Mouse (Mus musculus) intestine, postnatal 0 days (tissue): ENCODE results near the gene Dnhd1. TPM values are rescaled to one million over a fixed set of nuclear protein-coding genes. Genes with fewer than 3 reads are reported as not detected.
A peak's percentile ranks its signal among the peaks of the same experiment; 100 is the strongest.

Experiments
- ATAC-seq: fragments of 200-750 bp; cut with Nextera tagmentation; 2 replicates; pipeline ENCODE4 v1.8.0; 2017; ENCODE audit warnings: mild to moderate bottlenecking, moderate TSS enrichment, moderate library complexity
- H3K27ac ChIP-seq: fragments of 300-500 bp; sonication (generic); 2 replicates; pipeline ENCODE4 v1.5.1; 2014; ENCODE audit warnings: mild to moderate bottlenecking, low read depth, low read length, moderate library complexity
- H3K27me3 ChIP-seq: fragments of 300-500 bp; sonication (generic); replicated peaks from 2 replicates; pipeline ENCODE4 v1.6.1; 2014; ENCODE audit warnings: low read length, mixed read lengths; ENCODE audit not compliant: control insufficient read depth, insufficient read depth
- H3K36me3 ChIP-seq: fragments of 300-500 bp; sonication (generic); 2 replicates; pipeline ENCODE4 v1.6.1; 2014; ENCODE audit warnings: mild to moderate bottlenecking, moderate library complexity; ENCODE audit not compliant: control insufficient read depth, insufficient read depth
- H3K4me1 ChIP-seq: fragments of 300-500 bp; sonication (generic); replicated peaks from 2 replicates; pipeline ENCODE4 v1.6.1; 2014; ENCODE audit warnings: antibody characterized with exemption, low read length, mixed read lengths; ENCODE audit not compliant: control insufficient read depth, insufficient read depth
- H3K4me2 ChIP-seq: fragments of 300-500 bp; sonication (generic); replicated peaks from 2 replicates; pipeline ENCODE4 v1.6.1; 2014; ENCODE audit warnings: low read depth, mild to moderate bottlenecking, moderate library complexity
- H3K4me3 ChIP-seq: fragments of 300-500 bp; sonication (generic); 2 replicates; pipeline ENCODE4 v1.5.1; 2014; ENCODE audit warnings: low read depth, low read length
- H3K9ac ChIP-seq: fragments of 300-500 bp; sonication (generic); 2 replicates; pipeline ENCODE4 v1.6.1; 2014; ENCODE audit warnings: mild to moderate bottlenecking, low read depth, low read length
- H3K9me3 ChIP-seq: fragments of 300-500 bp; sonication (generic); 2 replicates; pipeline ENCODE4 v1.6.1; 2016; ENCODE audit warnings: mixed run types; ENCODE audit not compliant: control insufficient read depth
- CTCF ChIP-seq: sonication (generic); IDR thresholded peaks from 2 replicates; pipeline ENCODE4 v1.5.1; 2016; ENCODE audit warnings: low read depth, mild to moderate bottlenecking, control low read depth, antibody characterized with exemption, moderate library complexity
- WGBS: fragments of 180-500 bp; shearing (Covaris S2); extraction: QIAGEN DNeasy Blood & Tissue Kit; methylation state at CpG from one replicate; pipeline ENCODE4 v1.1.7; 2014; 5-methylcytosine and 5-hydroxymethylcytosine counted together
- polyA plus RNA-seq: library from polyadenylated mRNA; unstranded; fragments of >200 nt; fragmentation: Nextera tagmentation; extraction: Ambion mirVana; gene quantifications from 2 replicates; pipeline ENCODE4 v1.2.1, GENCODE M21; 2015

Dnhd1 gene
- polyA plus RNA-seq, 1 experiment from 2014 or later, result 0.09 TPM

GRCm38 (mm10) chr7:105685541-105686197, 35.0 kb downstream of the Dnhd1 start:
- no peaks in the 10 kb centered on the region for H3K27me3 ChIP-seq

GRCm38 (mm10) chr7:105690875-105691274, 40.2 kb downstream of the Dnhd1 start:
- TF ChIP-seq CTCF, result no peak
- Histone ChIP-seq H3K9ac (no peak overlapping the region), H3K9me3 (no peaks in the 10 kb centered on the region), H3K27ac (no peak overlapping the region), H3K36me3 (no peaks in the 10 kb centered on the region), H3K4me1 (no peaks in the 10 kb centered on the region), H3K4me2 (no peak overlapping the region), H3K27me3 (no peaks in the 10 kb centered on the region), H3K4me3 (no peak overlapping the region)
- ATAC-seq, result no peak
- WGBS, result 78% methylated on average over 1 of the region's 1 CpGs

More at GRCm38 (mm10) chr7:105685541-105686197, 35.0 kb downstream of the Dnhd1 start:
- WGBS, result 14% methylated on average over 13 of the region's 13 CpGs
- H3K4me2 ChIP-seq, result no peak overlapping the region
- no peaks in the 10 kb centered on the region for H3K36me3 ChIP-seq
- no peak for TF ChIP-seq CTCF
- no peak; the same call in 1 of the 2 replicates for ATAC-seq
- no peak overlapping the region for H3K9ac ChIP-seq
- no peaks in the 10 kb centered on the region for H3K9me3 ChIP-seq
- no peak overlapping the region for H3K4me3 ChIP-seq
- H3K27ac ChIP-seq, result no peak overlapping the region
- no peaks in the 10 kb centered on the region for H3K4me1 ChIP-seq

GRCm38 (mm10) chr7:105703184-105703583, 52.6 kb downstream of the Dnhd1 start:
- Histone ChIP-seq H3K36me3 (no peaks in the 10 kb centered on the region), H3K4me2 (no peak overlapping the region), H3K9me3 (no peaks in the 10 kb centered on the region), H3K27me3 (no peaks in the 10 kb centered on the region), H3K4me3 (no peak overlapping the region), H3K27ac (no peak overlapping the region), H3K9ac (no peak overlapping the region), H3K4me1 (no peaks in the 10 kb centered on the region)
- no peak for ATAC-seq
- WGBS, result 90% methylated on average over 16 of the region's 16 CpGs
- no peak for TF ChIP-seq CTCF

- H3K4me1 ChIP-seq, result no peaks in the 10 kb centered on the region
- H3K27me3 ChIP-seq, result no peaks in the 10 kb centered on the region
- H3K27ac ChIP-seq, result no peak overlapping the region
- H3K4me2 ChIP-seq, result no peak overlapping the region
- ATAC-seq, result no peak
- no peak overlapping the region for H3K4me3 ChIP-seq
- no peak overlapping the region for H3K9ac ChIP-seq
- H3K9me3 ChIP-seq, result no peaks in the 10 kb centered on the region
- no peaks in the 10 kb centered on the region for H3K36me3 ChIP-seq
- WGBS, result 85% methylated on average over 4 of the region's 4 CpGs
- no peak for TF ChIP-seq CTCF
Observed at GRCm38 (mm10) chr7:105703816-105704215, 53.2 kb downstream of the Dnhd1 start.

- H3K4me2 ChIP-seq, result no peak overlapping the region
- no peak overlapping the region for H3K4me3 ChIP-seq
- H3K9me3 ChIP-seq, result no peaks in the 10 kb centered on the region
- no peaks in the 10 kb centered on the region for H3K4me1 ChIP-seq
- no peak overlapping the region for H3K27ac ChIP-seq
- ATAC-seq, result no peak
- TF ChIP-seq CTCF, result no peak
- H3K36me3 ChIP-seq, result no peaks in the 10 kb centered on the region
- 88% methylated on average over 5 of the region's 5 CpGs for WGBS
- no peaks in the 10 kb centered on the region for H3K27me3 ChIP-seq
- H3K9ac ChIP-seq, result no peak overlapping the region
Observed at GRCm38 (mm10) chr7:105708733-105709132, 58.1 kb downstream of the Dnhd1 start.

GRCm38 (mm10) chr7:105715366-105715765, 64.7 kb downstream of the Dnhd1 start:
- Histone ChIP-seq H3K4me1 (no peaks in the 10 kb centered on the region), H3K9me3 (no peaks in the 10 kb centered on the region), H3K9ac (no peak overlapping the region), H3K4me3 (no peak overlapping the region), H3K27me3 (no peaks in the 10 kb centered on the region), H3K27ac (no peak overlapping the region), H3K4me2 (no peak overlapping the region), H3K36me3 (no peaks in the 10 kb centered on the region)
- WGBS, result 69% methylated on average over 3 of the region's 3 CpGs
- peak; percentile 32; the same call in 1 of the 2 replicates for TF ChIP-seq CTCF
- no peak for ATAC-seq
